Mouse (Mus musculus) right cerebral cortex, postnatal 10 days (tissue): ENCODE data around the gene Gskip.
A peak's percentile ranks its signal among the peaks of the same experiment; 100 is the strongest.

Experiments used
- DNase-seq, 2 experiments: peaks; one replicate each; pipeline ENCODE4 v3.0.0; 2021; ENCODE audit warnings: low spot score in 2 of 2

Gene Gskip

GRCm38 (mm10) chr12:105721452-105722132, 37.0 kb downstream of the Gskip start:
- no peak for DNase-seq

- no peak for DNase-seq
Observed at GRCm38 (mm10) chr12:105722657-105723056, 38.0 kb downstream of the Gskip start.

GRCm38 (mm10) chr12:105724616-105725015, 40.0 kb downstream of the Gskip start:
- no peak for DNase-seq

- no peak for DNase-seq
Observed at GRCm38 (mm10) chr12:105725736-105726135, 41.1 kb downstream of the Gskip start.

- no peak for DNase-seq
Observed at GRCm38 (mm10) chr12:105727268-105727667, 42.6 kb downstream of the Gskip start.

- DNase-seq = peak; percentile 41 to 50
Observed at GRCm38 (mm10) chr12:105727964-105728363, 43.3 kb downstream of the Gskip start.

- DNase-seq = no peak
Observed at GRCm38 (mm10) chr12:105730851-105731460, 46.3 kb downstream of the Gskip start.

- DNase-seq = no peak
Observed at GRCm38 (mm10) chr12:105733370-105734159, 48.9 kb downstream of the Gskip start.

- no peak for DNase-seq
Observed at GRCm38 (mm10) chr12:105735226-105735888, 50.7 kb downstream of the Gskip start.

- no peak for DNase-seq
Observed at GRCm38 (mm10) chr12:105735889-105736251, 51.2 kb downstream of the Gskip start.

GRCm38 (mm10) chr12:105738316-105739096, 53.9 kb downstream of the Gskip start:
- DNase-seq = no peak

GRCm38 (mm10) chr12:105739656-105740055, 55.0 kb downstream of the Gskip start:
- no peak for DNase-seq

- DNase-seq = no peak
Observed at GRCm38 (mm10) chr12:105748114-105748513, 63.5 kb downstream of the Gskip start.
